Mouse (Mus musculus): ENCODE measurements around the gene Setd2.

GRCm38 (mm10) chr9:110568309-110568708 lies 35.9 kb downstream of the Setd2 start:
- no peak for TF ChIP-seq CTCF (IDR thresholded peaks at IDR 0.05; ENCODE audit: insufficient read depth, low read length)
- TF ChIP-seq POLR2A (IDR thresholded peaks at IDR 0.05; ENCODE audit: borderline replicate concordance, extremely low read depth, low read depth, low read length): no peak
